Mouse (Mus musculus) midbrain, embryonic 13.5 days (tissue): ENCODE results near the gene Mucl3. TPM values are rescaled to one million over a fixed set of nuclear protein-coding genes. Genes with fewer than 3 reads are reported as not detected.
A peak's percentile ranks its signal among the peaks of the same experiment; 100 is the strongest.

Experiments
- ATAC-seq: fragments of 200-750 bp; cut with Nextera tagmentation; 2 replicates; pipeline ENCODE4 v1.8.0; 2017; ENCODE audit warnings: mild to moderate bottlenecking, moderate TSS enrichment, moderate library complexity
- H3K27ac ChIP-seq: fragments of 300-500 bp; sonication (generic); 2 replicates; pipeline ENCODE4 v1.5.1; 2015; ENCODE audit warnings: inconsistent platforms, mild to moderate bottlenecking, moderate library complexity
- H3K27me3 ChIP-seq: fragments of 300-500 bp; sonication (generic); 2 replicates; pipeline ENCODE4 v1.6.1; 2015; ENCODE audit warnings: mild to moderate bottlenecking, inconsistent platforms
- H3K36me3 ChIP-seq: fragments of 300-500 bp; sonication (generic); 2 replicates; pipeline ENCODE4 v1.6.1; 2015; ENCODE audit warnings: mild to moderate bottlenecking, inconsistent platforms
- H3K4me1 ChIP-seq: fragments of 300-500 bp; sonication (generic); replicated peaks from 2 replicates; pipeline ENCODE4 v1.6.1; 2015; ENCODE audit warnings: inconsistent platforms
- H3K4me2 ChIP-seq: fragments of 300-500 bp; sonication (generic); replicated peaks from 2 replicates; pipeline ENCODE4 v1.6.1; 2015; ENCODE audit warnings: moderate library complexity, mild to moderate bottlenecking, inconsistent platforms
- H3K4me3 ChIP-seq: fragments of 300-500 bp; sonication (generic); replicated peaks from 2 replicates; pipeline ENCODE4 v1.5.1; 2015; ENCODE audit warnings: mild to moderate bottlenecking, inconsistent platforms
- H3K9ac ChIP-seq: fragments of 300-500 bp; sonication (generic); replicated peaks from 2 replicates; pipeline ENCODE4 v1.6.1; 2015; ENCODE audit warnings: mild to moderate bottlenecking, inconsistent platforms
- H3K9me3 ChIP-seq: fragments of 300-500 bp; sonication (generic); 2 replicates; pipeline ENCODE4 v1.6.1; 2016; ENCODE audit warnings: mild to moderate bottlenecking, inconsistent platforms
- whole genome bisulfite sequencing: fragments of 180-500 bp; shearing (Covaris S2); methylation state at CpG from one replicate; pipeline ENCODE4 v1.1.7; 2015; 5-methylcytosine and 5-hydroxymethylcytosine counted together
- polyA plus RNA-seq: library from polyadenylated mRNA; unstranded; fragments of >200 nt; fragmentation: Nextera tagmentation; extraction: Ambion mirVana; gene quantifications from 2 replicates; pipeline ENCODE4 v1.2.1, GENCODE M21; 2015

The Mucl3 gene
- polyA plus RNA-seq, 1 experiment from 2014 or later, result not detected

GRCm38 (mm10) chr17:35669731-35670130 lies 26.2 kb upstream of the Mucl3 start:
- Histone ChIP-seq H3K36me3 (peaks cover 22% of the 10 kb centered on the region), H3K9me3 (no peaks in the 10 kb centered on the region), H3K4me1 (peaks cover 30% of the 10 kb centered on the region), H3K4me3 (no peak overlapping the region), H3K27me3 (no peaks in the 10 kb centered on the region), H3K9ac (no peak overlapping the region; the same call in 1 of the 2 replicates), H3K4me2 (no peak overlapping the region), H3K27ac (no peak overlapping the region)
- no peak for ATAC-seq
- WGBS, result 96% methylated on average over 9 of the region's 9 CpGs

GRCm38 (mm10) chr17:35667334-35668065 lies 24.0 kb upstream of the Mucl3 start, which contains the start of gene Vars2:
Gene Vars2 (minus strand): TSS chr17:35667592.
- no peaks in the 10 kb centered on the region for H3K9me3 ChIP-seq

DNA sequence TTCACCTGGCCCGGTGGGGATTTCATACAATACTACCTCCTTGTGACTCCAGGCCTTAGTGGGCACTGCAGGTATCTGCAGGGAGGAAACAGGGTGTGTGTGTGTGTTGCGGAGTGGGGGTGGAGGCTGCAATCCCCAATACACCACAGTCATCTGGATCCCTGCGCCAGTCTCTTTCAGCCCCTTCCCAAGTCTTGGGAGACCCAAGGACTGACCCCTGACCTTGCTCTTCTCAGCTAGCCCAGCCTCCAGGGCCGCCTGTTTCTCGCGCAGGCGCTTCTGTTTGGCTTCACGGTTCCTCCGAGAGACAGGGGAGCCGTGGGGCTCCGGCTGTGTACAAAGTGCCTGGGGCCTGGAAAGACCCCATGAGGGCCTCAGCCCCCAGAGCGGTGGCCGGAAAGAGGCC lies 23.4 kb upstream of the Mucl3 start:
- H3K4me1 ChIP-seq, result peaks cover 20% of the 10 kb centered on the region
- no peaks in the 10 kb centered on the region for H3K27me3 ChIP-seq
- ATAC-seq, result peak; percentile 72
- peak overlapping the region; percentile 79 for H3K9ac ChIP-seq
- H3K36me3 ChIP-seq, result peaks cover 39% of the 10 kb centered on the region
- peak overlapping the region; percentile 86 for H3K27ac ChIP-seq
- no peaks in the 10 kb centered on the region for H3K9me3 ChIP-seq
- 5% methylated on average over 13 of the region's 13 CpGs for WGBS
- H3K4me3 ChIP-seq, result peak overlapping the region; percentile 58
- peak overlapping the region; percentile 91 for H3K4me2 ChIP-seq

More at GRCm38 (mm10) chr17:35667334-35668065, 24.0 kb upstream of the Mucl3 start, which contains the start of gene Vars2:
- peak within 1 kb of the TSS; percentile 58 for H3K4me3 ChIP-seq
- H3K9ac ChIP-seq, result peak within 1 kb of the TSS; percentile 79
- ATAC-seq, result peak; percentile 93
- peaks cover 22% of the 10 kb centered on the region for H3K4me1 ChIP-seq
- under 1% methylated on average over 61 of the region's 61 CpGs for WGBS
- peaks cover 37% of the 10 kb centered on the region for H3K36me3 ChIP-seq
- peak within 1 kb of the TSS; percentile 91 for H3K4me2 ChIP-seq
- H3K27me3 ChIP-seq, result no peaks in the 10 kb centered on the region
- peak within 1 kb of the TSS; percentile 86 for H3K27ac ChIP-seq

DNA sequence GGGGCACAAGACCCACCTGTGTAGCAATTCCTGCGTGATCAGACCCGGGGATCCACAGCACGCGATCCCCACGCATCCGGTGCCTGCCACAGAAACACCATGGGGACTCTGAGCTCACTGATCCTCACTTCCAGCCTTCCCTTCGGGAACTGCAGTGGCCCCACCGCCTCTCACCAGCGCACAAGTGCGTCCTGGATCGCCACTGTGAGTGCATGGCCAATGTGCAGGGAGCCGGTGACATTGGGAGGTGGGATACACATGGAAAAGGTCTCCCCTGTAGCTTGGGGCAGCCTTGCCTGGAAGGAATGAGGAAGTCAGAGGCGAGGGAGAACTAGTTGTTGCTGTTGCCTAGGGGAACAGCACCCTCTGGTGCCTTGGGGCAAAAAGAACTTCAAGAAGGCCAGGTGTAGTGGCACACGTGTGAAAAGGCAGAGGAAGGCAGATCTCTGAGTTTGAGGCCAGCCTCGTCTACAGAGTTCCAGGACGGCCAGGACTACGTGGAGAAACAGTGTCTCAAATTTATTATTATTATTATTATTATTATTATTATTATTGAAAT lies 22.5 kb upstream of the Mucl3 start:
- H3K27me3 ChIP-seq, result no peaks in the 10 kb centered on the region
- ATAC-seq, result no peak
- H3K9me3 ChIP-seq, result no peaks in the 10 kb centered on the region
- no peak overlapping the region for H3K9ac ChIP-seq
- H3K4me1 ChIP-seq, result peaks cover 20% of the 10 kb centered on the region
- no peak overlapping the region for H3K4me3 ChIP-seq
- WGBS, result 81% methylated on average over 17 of the region's 17 CpGs
- H3K27ac ChIP-seq, result no peak overlapping the region
- peak overlapping the region; percentile 91; the same call in 1 of the 2 replicates for H3K4me2 ChIP-seq
- H3K36me3 ChIP-seq, result peaks cover 46% of the 10 kb centered on the region

- 0 out of 2 replicates have a peak, but pooled peaks cover 2% of the 10 kb centered on the region for H3K27me3 ChIP-seq
- WGBS, result 77% methylated on average over 2 of the region's 2 CpGs
- no peak overlapping the region for H3K9ac ChIP-seq
- H3K27ac ChIP-seq, result no peak overlapping the region
- H3K4me3 ChIP-seq, result no peak overlapping the region
- no peaks in the 10 kb centered on the region for H3K4me1 ChIP-seq
- H3K9me3 ChIP-seq, result no peaks in the 10 kb centered on the region
- no peak for ATAC-seq
- H3K36me3 ChIP-seq, result peaks cover 36% of the 10 kb centered on the region
- H3K4me2 ChIP-seq, result no peak overlapping the region
Observed at GRCm38 (mm10) chr17:35653086-35653485, 9.6 kb upstream of the Mucl3 start.

- H3K4me2 ChIP-seq, result no peak overlapping the region
- H3K9ac ChIP-seq, result no peak overlapping the region
- no peaks in the 10 kb centered on the region for H3K4me1 ChIP-seq
- H3K27ac ChIP-seq, result no peak overlapping the region
- no peaks in the 10 kb centered on the region for H3K36me3 ChIP-seq
- H3K4me3 ChIP-seq, result no peak overlapping the region
- 77% methylated on average over 2 of the region's 2 CpGs for WGBS
- H3K9me3 ChIP-seq, result no peaks in the 10 kb centered on the region
- 0 out of 2 replicates have a peak, but pooled peaks cover 2% of the 10 kb centered on the region for H3K27me3 ChIP-seq
- ATAC-seq, result no peak
Observed at GRCm38 (mm10) chr17:35649429-35649828, 5.9 kb upstream of the Mucl3 start.

DNA sequence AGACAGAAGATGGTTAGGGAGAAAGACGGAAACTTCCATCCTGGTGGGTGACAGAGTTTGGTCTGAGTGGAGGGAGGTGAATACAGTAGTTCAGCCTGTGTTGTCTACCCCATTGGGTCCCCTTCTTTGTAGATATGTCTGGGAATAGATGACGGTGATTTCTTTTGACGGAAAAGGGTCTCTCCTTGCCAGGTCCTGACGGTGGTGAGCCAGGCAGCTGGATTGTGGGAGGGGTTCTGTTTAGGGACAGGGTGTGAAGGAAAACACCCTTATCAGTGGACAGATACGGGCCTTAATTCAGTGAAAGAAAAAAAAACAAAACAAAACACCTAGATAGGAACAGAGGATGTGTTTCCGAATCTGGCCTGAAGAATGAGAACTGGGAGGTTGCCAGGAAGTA lies 4.1 kb downstream of the Mucl3 start:
- H3K9me3 ChIP-seq, result no peaks in the 10 kb centered on the region
- H3K4me3 ChIP-seq, result no peak overlapping the region
- H3K36me3 ChIP-seq, result no peaks in the 10 kb centered on the region
- no peak overlapping the region for H3K4me2 ChIP-seq
- ATAC-seq, result no peak
- no peaks in the 10 kb centered on the region for H3K4me1 ChIP-seq
- H3K9ac ChIP-seq, result no peak overlapping the region
- H3K27me3 ChIP-seq, result peaks cover 10% of the 10 kb centered on the region
- WGBS, result 92% methylated on average over 6 of the region's 6 CpGs
- H3K27ac ChIP-seq, result no peak overlapping the region

- no peak overlapping the region for H3K27ac ChIP-seq
- peak overlapping the region; percentile 33 for H3K4me2 ChIP-seq
- H3K4me1 ChIP-seq, result no peaks in the 10 kb centered on the region
- no peaks in the 10 kb centered on the region for H3K9me3 ChIP-seq
- peak; percentile 84 for ATAC-seq
- H3K27me3 ChIP-seq, result peaks cover 10% of the 10 kb centered on the region
- no peaks in the 10 kb centered on the region for H3K36me3 ChIP-seq
- no peak overlapping the region for H3K9ac ChIP-seq
- WGBS, result 25% methylated on average over 14 of the region's 14 CpGs
- no peak overlapping the region for H3K4me3 ChIP-seq
Observed at GRCm38 (mm10) chr17:35638475-35639190, 4.9 kb downstream of the Mucl3 start.

- no peaks in the 10 kb centered on the region for H3K36me3 ChIP-seq
- no peaks in the 10 kb centered on the region for H3K4me1 ChIP-seq
- H3K27ac ChIP-seq, result no peak overlapping the region
- 0 out of 2 replicates have a peak overlapping the region, but pooled peaks have one; percentile 62 for H3K4me2 ChIP-seq
- no peak overlapping the region for H3K9ac ChIP-seq
- ATAC-seq, result no peak
- H3K27me3 ChIP-seq, result peaks cover 10% of the 10 kb centered on the region
- H3K4me3 ChIP-seq, result no peak overlapping the region
- 44% methylated on average over 5 of the region's 5 CpGs for WGBS
- no peaks in the 10 kb centered on the region for H3K9me3 ChIP-seq
Observed at GRCm38 (mm10) chr17:35636363-35636762, 7.1 kb downstream of the Mucl3 start.

- Histone ChIP-seq H3K27ac (no peak overlapping the region), H3K9me3 (no peaks in the 10 kb centered on the region), H3K27me3 (peaks cover 10% of the 10 kb centered on the region), H3K36me3 (no peaks in the 10 kb centered on the region), H3K4me1 (no peaks in the 10 kb centered on the region), H3K4me3 (peak overlapping the region; percentile 37), H3K9ac (peak overlapping the region; percentile 56), H3K4me2 (peak overlapping the region; percentile 62)
- WGBS, result 3% methylated on average over 15 of the region's 15 CpGs
- peak; percentile 62 for ATAC-seq
Observed at GRCm38 (mm10) chr17:35635699-35636111, 7.8 kb downstream of the Mucl3 start.

DNA sequence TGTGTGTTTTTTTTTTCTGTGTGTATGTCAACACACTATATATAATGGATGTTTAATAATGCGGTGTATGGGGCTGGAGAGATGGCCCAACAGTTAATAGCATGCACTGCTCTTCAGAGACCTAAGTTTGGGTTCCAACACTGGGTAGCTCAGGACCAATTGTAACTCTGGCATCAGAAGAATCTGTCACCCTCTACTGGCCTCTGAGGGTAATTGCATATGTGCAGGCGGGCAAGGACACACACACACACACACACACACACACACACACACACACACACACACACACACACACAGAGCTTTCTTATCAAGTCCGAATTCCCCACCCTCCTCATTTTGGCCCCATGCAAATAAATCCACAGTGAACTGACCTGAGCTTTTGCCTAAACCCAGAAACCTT lies 8.3 kb downstream of the Mucl3 start:
- H3K27me3 ChIP-seq, result peaks cover 10% of the 10 kb centered on the region
- no peaks in the 10 kb centered on the region for H3K36me3 ChIP-seq
- no peak overlapping the region for H3K4me2 ChIP-seq
- no peak overlapping the region for H3K4me3 ChIP-seq
- H3K4me1 ChIP-seq, result no peaks in the 10 kb centered on the region
- H3K9me3 ChIP-seq, result no peaks in the 10 kb centered on the region
- 90% methylated on average over 2 of the region's 3 CpGs for WGBS
- no peak overlapping the region for H3K27ac ChIP-seq
- ATAC-seq, result no peak
- H3K9ac ChIP-seq, result no peak overlapping the region

- no peak overlapping the region for H3K27ac ChIP-seq
- no peak overlapping the region for H3K4me2 ChIP-seq
- no peaks in the 10 kb centered on the region for H3K4me1 ChIP-seq
- no peak overlapping the region for H3K9ac ChIP-seq
- WGBS, result 32% methylated on average over 1 of the region's 1 CpGs
- H3K36me3 ChIP-seq, result no peaks in the 10 kb centered on the region
- H3K9me3 ChIP-seq, result no peaks in the 10 kb centered on the region
- ATAC-seq, result no peak
- H3K27me3 ChIP-seq, result peaks cover 10% of the 10 kb centered on the region
- H3K4me3 ChIP-seq, result no peak overlapping the region
Observed at GRCm38 (mm10) chr17:35633992-35634391, 9.5 kb downstream of the Mucl3 start.
